Mouse (Mus musculus) olfactory bulb, adult 2 months (tissue): ENCODE results near the gene Ereg. TPM values are rescaled to one million over a fixed set of nuclear protein-coding genes. Genes with fewer than 3 reads are reported as not detected.

ENCODE experiments used
- H3K27ac ChIP-seq: fragments of 200-500 bp; 2 replicates; pipeline ENCODE4 v1.5.1; 2012; ENCODE audit warnings: low read depth, low read length; ENCODE audit not compliant: insufficient read depth
- H3K4me1 ChIP-seq: fragments of 200-500 bp; 2 replicates; pipeline ENCODE4 v1.6.1; 2012; ENCODE audit warnings: low read length; ENCODE audit not compliant: control insufficient read depth, insufficient read depth
- H3K4me3 ChIP-seq: fragments of 200-500 bp; 2 replicates; pipeline ENCODE4 v1.5.1; 2012; ENCODE audit warnings: mild to moderate bottlenecking, low read depth, low read length, moderate library complexity; ENCODE audit not compliant: insufficient read depth
- CTCF ChIP-seq: fragments of 200-500 bp; IDR thresholded peaks from 2 replicates; pipeline ENCODE4 v1.5.1; 2012; ENCODE audit warnings: low read depth, mild to moderate bottlenecking, low read length, moderate library complexity; ENCODE audit not compliant: insufficient read depth
- POLR2A ChIP-seq: fragments of 200-500 bp; IDR thresholded peaks from 2 replicates; pipeline ENCODE4 v1.6.1; 2012; ENCODE audit warnings: mild to moderate bottlenecking, low read depth, low read length, moderate library complexity; ENCODE audit not compliant: insufficient read depth
- WGBS: fragments of 180-500 bp; shearing (Covaris S2); methylation state at CpG from one replicate; pipeline ENCODE4 v1.1.7; 2018; 5-methylcytosine and 5-hydroxymethylcytosine counted together
- polyA plus RNA-seq: library from polyadenylated mRNA; stranded (reverse); fragments of >200 nt; gene quantifications from 2 replicates; pipeline ENCODE4 v1.2.4, GENCODE M21; 2012; ENCODE audit warnings: low replicate concordance; ENCODE audit not compliant: missing spikeins, insufficient read depth, insufficient read length

Gene Ereg
- polyA plus RNA-seq, 1 experiment: not detected

- H3K4me3 ChIP-seq: no peak overlapping the region
- TF ChIP-seq POLR2A (no peak), CTCF (no peak)
- H3K27ac ChIP-seq: no peak overlapping the region
Observed at GRCm38 (mm10) chr5:91126623-91127022, 52.2 kb downstream of the Ereg start.

GRCm38 (mm10) chr5:91134961-91135360 lies 60.5 kb downstream of the Ereg start:
- TF ChIP-seq CTCF (no peak), POLR2A (no peak)
- Histone ChIP-seq H3K4me3 (no peak overlapping the region), H3K27ac (no peak overlapping the region), H3K4me1 (peaks cover 6% of the 10 kb centered on the region; the same call in 1 of the 2 replicates)
- 76% methylated on average over 1 of the region's 1 CpGs for WGBS

More at GRCm38 (mm10) chr5:91126623-91127022, 52.2 kb downstream of the Ereg start:
- 94% methylated on average over 1 of the region's 1 CpGs for WGBS
- no peaks in the 10 kb centered on the region for H3K4me1 ChIP-seq

GRCm38 (mm10) chr5:91138970-91139369 lies 64.5 kb downstream of the Ereg start:
- Histone ChIP-seq H3K4me1 (peaks cover 6% of the 10 kb centered on the region; the same call in 1 of the 2 replicates), H3K27ac (no peak overlapping the region), H3K4me3 (no peak overlapping the region)
- TF ChIP-seq CTCF (no peak), POLR2A (no peak)
- 24% methylated on average over 7 of the region's 7 CpGs for WGBS

GRCm38 (mm10) chr5:91139446-91139873 lies 65.0 kb downstream of the Ereg start, which contains the start of gene Areg:
TSS of gene Areg (plus strand) at chr5:91139599.
- peak within 1 kb of the TSS; percentile 64 for H3K4me3 ChIP-seq
- H3K27ac ChIP-seq: no peak within 1 kb of the TSS
- TF ChIP-seq POLR2A (no peak), CTCF (no peak)
- H3K4me1 ChIP-seq: peaks cover 6% of the 10 kb centered on the region; the same call in 1 of the 2 replicates
- under 1% methylated on average over 44 of the region's 44 CpGs for WGBS

GRCm38 (mm10) chr5:91140896-91141448 lies 66.5 kb downstream of the Ereg start:
- H3K4me3 ChIP-seq: no peak overlapping the region
- WGBS: 68% methylated on average over 13 of the region's 13 CpGs
- TF ChIP-seq CTCF (no peak), POLR2A (no peak)
- no peak overlapping the region for H3K27ac ChIP-seq
- H3K4me1 ChIP-seq: peaks cover 8% of the 10 kb centered on the region; the same call in 1 of the 2 replicates

Other genes starting within 250 kb of the Ereg start
- not detected in 2 replicates for gene Cxcl1, start 183.4 kb upstream of the Ereg start, polyA plus RNA-seq
- not detected in 2 replicates for gene Cxcl2, start 170.8 kb upstream of the Ereg start, polyA plus RNA-seq
- gene Mthfd2l, start 143.5 kb upstream of the Ereg start, polyA plus RNA-seq: not detected in 2 replicates
- not detected in 2 replicates for gene Epgn, start 47.2 kb upstream of the Ereg start, polyA plus RNA-seq
- gene Areg, start 65.0 kb downstream of the Ereg start, polyA plus RNA-seq: not detected in 2 replicates